In the genomic region with DNA sequence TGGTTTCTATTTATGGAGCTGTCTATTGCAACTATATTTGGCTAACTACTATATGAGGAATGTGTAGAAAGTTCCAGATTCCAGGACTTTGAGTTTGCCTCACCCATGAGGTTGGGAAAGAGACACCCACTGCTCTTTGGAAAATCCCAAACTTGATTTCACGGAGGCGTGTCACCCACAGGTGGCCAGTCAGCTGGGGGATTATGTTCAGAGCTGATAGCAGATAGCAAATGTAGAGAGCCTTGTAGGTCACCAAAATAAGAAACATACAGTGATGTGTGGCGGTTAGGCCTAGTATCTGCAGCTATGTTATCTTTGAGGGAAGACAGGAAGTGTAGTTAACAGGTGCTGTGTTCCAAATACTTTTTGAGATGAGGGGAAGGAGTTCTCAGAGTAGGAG, we compare ENCODE assay signal across 29 mouse cellular contexts. TPM values are rescaled to one million over a fixed set of nuclear protein-coding genes. Genes with fewer than 3 reads are reported as not detected.
"Had no signal": no experiment of that assay in that cellular context is flagged by ENCODE, and none has a peak within 500 bp of the region (broad histone marks: within the 10 kb centered on the region; RNA-seq: fewer than 3 reads in every experiment).

No protein-coding gene starts in this region.

- H3K27me3 ChIP-seq: embryonic facial prominence, embryonic 12.5 days; embryonic facial prominence, embryonic 13.5 days; embryonic facial prominence, embryonic 15.5 days; forebrain, embryonic 12.5 days; forebrain, embryonic 13.5 days; forebrain, embryonic 15.5 days had no signal

- H3K9ac ChIP-seq: embryonic facial prominence, embryonic 12.5 days; embryonic facial prominence, embryonic 13.5 days; embryonic facial prominence, embryonic 15.5 days; forebrain, embryonic 12.5 days; forebrain, embryonic 13.5 days; forebrain, embryonic 15.5 days; forebrain, postnatal 0 days had no signal

- H3K9me3 ChIP-seq: embryonic facial prominence, embryonic 10.5 days; embryonic facial prominence, embryonic 12.5 days; embryonic facial prominence, embryonic 13.5 days; embryonic facial prominence, embryonic 15.5 days; forebrain, embryonic 10.5 days; forebrain, embryonic 12.5 days; forebrain, embryonic 13.5 days; forebrain, embryonic 15.5 days had no signal

- H3K4me2 ChIP-seq: embryonic facial prominence, embryonic 12.5 days; embryonic facial prominence, embryonic 13.5 days; embryonic facial prominence, embryonic 15.5 days; forebrain, embryonic 12.5 days; forebrain, embryonic 13.5 days; forebrain, embryonic 15.5 days had no signal

- H3K36me3 ChIP-seq: embryonic facial prominence, embryonic 10.5 days; embryonic facial prominence, embryonic 12.5 days; embryonic facial prominence, embryonic 13.5 days; embryonic facial prominence, embryonic 15.5 days; forebrain, embryonic 10.5 days; forebrain, embryonic 12.5 days; forebrain, embryonic 15.5 days had no signal

- H3K27ac ChIP-seq: embryonic facial prominence, embryonic 10.5 days; embryonic facial prominence, embryonic 12.5 days; embryonic facial prominence, embryonic 13.5 days; embryonic facial prominence, embryonic 15.5 days; forebrain, embryonic 10.5 days; forebrain, embryonic 12.5 days; forebrain, embryonic 13.5 days; forebrain, embryonic 15.5 days; gastrocnemius, adult 2 months; heart, adult 2 months had no signal

- H3K4me1 ChIP-seq: embryonic facial prominence, embryonic 10.5 days; embryonic facial prominence, embryonic 12.5 days; embryonic facial prominence, embryonic 13.5 days; embryonic facial prominence, embryonic 15.5 days; forebrain, embryonic 12.5 days; forebrain, embryonic 13.5 days; forebrain, embryonic 15.5 days had no signal

- H3K4me3 ChIP-seq: embryonic facial prominence, embryonic 10.5 days; embryonic facial prominence, embryonic 12.5 days; embryonic facial prominence, embryonic 13.5 days; embryonic facial prominence, embryonic 15.5 days; erythroblast, embryonic 14.5 days; forebrain, embryonic 10.5 days; forebrain, embryonic 12.5 days; forebrain, embryonic 13.5 days; forebrain, embryonic 15.5 days; gastrocnemius, adult 2 months; heart, adult 2 months had no signal

- ATAC-seq: forebrain, embryonic 13.5 days; forebrain, embryonic 14.5 days; forebrain, embryonic 15.5 days; forebrain, embryonic 16.5 days; forebrain, postnatal 0 days had no signal

- DNase-seq: cerebellum, adult 8-10 months; cerebellum, adult 9-10 months; cerebellum, adult 9-11 months; cerebellum, postnatal 10 days; cerebellum, postnatal 14 days; cerebellum, postnatal 25 days; cerebellum, postnatal 36 days; embryo, embryonic 11 days; forebrain, postnatal 0 days; gastrocnemius, adult 2 months; gastrocnemius, postnatal 10 days; gastrocnemius, postnatal 14 days; gastrocnemius, postnatal 25 days; gastrocnemius, postnatal 36 days; heart, adult 18-20 months; heart, adult 2 months had no signal

RNA-seq across cellular contexts. Expression of a gene that starts 56.4 kb away (rescaled TPM):
- total RNA-seq: common myeloid progenitor, adult 5-6 weeks; granulocyte monocyte progenitor cell, adult 5-6 weeks had no signal
- polyA plus RNA-seq: erythroblast, embryonic 14.5 days had no signal
